Mouse (Mus musculus): Measurements from ENCODE around the gene Wnt2.

The Wnt2 gene

DNA sequence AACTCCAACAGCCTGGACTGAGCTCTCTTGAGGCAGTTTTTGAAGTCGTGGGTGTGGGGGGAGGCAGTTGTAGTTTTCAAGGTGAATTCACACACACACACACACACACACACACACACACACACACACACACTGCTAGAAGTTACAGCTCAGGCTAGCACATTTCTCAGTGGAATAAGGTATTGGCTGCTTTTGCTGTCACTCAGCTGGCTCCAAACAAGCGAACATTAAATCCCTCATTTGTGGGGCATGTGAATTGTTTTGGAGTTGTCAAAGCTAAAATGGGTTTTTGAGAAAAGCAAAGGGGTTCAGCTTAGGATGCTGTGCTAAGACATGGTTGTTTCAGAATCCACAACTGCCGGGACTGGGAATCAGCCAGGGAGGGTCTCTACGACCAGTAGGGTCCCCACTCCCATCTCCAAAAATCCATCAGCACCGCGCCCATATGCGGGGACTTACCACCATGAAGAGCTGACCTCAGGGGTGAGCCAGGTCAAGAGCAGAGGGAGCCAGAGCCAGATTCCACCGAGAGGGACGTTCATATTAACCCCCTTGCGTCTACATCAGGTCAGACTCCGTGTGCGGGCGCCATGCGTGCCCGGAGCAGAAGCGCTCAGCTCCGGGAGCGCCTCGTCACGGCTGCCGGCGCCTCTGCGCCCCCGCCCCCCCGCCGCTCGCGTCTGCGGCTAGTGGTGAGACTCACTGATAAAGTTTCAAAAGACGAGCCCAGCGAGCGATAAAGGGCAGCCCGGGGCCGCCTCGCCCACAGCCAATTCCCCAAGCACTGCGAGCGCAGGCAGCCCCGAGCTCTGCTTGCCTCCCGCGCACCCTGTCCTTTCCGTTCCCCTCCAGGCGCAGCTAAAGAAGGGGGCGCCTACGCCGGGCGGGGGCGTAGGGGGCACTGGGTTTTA, at the start of gene Wnt2:
Wnt2 (minus strand) TSS at position 840 of the 911 bp plus-strand sequence.
- peak in 1 of 2 experiments; percentile 19 for DNase-seq (ENCODE audit: low spot score in 2 of 2)

GRCm38 (mm10) chr6:18078615-18079014, 48.2 kb upstream of the Wnt2 start:
- DNase-seq (ENCODE audit: low spot score in 2 of 2): no peak

GRCm38 (mm10) chr6:18076986-18077385, 46.6 kb upstream of the Wnt2 start:
- no peak for DNase-seq (ENCODE audit: low spot score in 2 of 2)

DNA sequence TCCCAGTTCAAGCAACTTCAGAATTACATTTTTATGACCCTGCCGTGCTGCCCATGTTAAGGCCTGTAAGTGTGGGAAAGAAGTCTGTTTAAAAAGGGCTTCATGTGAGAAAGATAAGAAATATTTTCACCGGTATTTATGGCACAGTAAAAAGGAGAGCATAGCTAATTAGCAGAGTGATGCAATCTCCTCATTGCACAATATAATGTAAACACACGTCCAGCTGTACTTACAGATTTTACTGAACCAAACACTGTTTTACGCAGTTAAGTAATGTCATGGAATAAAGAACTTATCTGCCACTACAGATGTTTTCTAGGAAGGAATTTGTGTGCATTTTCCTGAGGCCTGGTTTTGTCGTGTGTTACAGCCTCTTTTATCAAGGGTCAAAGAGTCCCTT, 46.2 kb upstream of the Wnt2 start:
- no peak for DNase-seq (ENCODE audit: low spot score in 2 of 2)

DNA sequence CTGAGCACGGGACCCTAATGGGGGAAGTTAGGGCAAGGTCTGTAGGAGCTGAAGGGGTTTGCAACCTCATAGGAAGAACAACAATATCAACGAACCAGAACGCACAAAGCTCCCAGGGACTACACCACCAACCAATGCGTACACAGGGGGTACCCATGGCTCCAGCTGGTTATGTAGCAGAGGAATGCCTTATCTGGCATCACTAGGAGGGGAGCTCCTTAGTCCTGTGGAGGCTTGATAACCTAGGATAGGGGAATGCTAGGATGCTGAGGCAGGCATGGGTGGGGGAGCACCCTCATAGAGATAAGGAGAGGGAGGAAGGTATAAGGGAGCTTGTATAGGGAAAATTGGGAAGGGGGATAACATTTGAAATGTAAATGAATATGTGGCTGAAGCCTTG, 27.5 kb upstream of the Wnt2 start:
- DNase-seq (ENCODE audit: low spot score in 2 of 2): no peak

GRCm38 (mm10) chr6:18051702-18052101, 21.3 kb upstream of the Wnt2 start:
- DNase-seq (ENCODE audit: low spot score in 2 of 2): no peak

- DNase-seq (ENCODE audit: low spot score in 2 of 2): no peak
These were observed 13.9 kb upstream of the Wnt2 start for GRCm38 (mm10) chr6:18044299-18044698.

GRCm38 (mm10) chr6:18043172-18043571, 12.8 kb upstream of the Wnt2 start:
- no peak for DNase-seq (ENCODE audit: low spot score in 2 of 2)

DNA sequence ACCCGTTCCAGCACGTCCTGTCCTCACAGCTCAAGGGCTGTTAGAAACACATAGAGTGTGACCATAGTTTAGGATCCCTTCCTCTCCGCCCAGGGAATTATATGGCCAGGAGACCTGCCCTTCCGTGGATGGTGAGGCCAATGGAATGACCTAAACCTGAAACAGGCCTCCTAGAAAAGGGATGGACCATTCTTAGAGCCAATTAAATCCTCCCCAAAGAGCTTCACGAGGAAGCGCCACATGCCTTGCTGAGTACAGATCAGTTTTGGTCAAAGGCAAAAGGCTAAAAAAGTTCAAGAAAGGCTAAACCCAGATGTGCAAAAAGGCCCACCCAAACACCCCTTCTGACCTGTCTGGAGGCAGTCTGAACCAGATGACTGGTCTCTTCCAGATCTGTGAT, 1.9 kb upstream of the Wnt2 start:
- no peak for DNase-seq (ENCODE audit: low spot score in 2 of 2)

- DNase-seq (ENCODE audit: low spot score in 2 of 2): peak in 1 of 2 experiments; percentile 32
These were observed 1.2 kb upstream of the Wnt2 start for GRCm38 (mm10) chr6:18031509-18032010.

- DNase-seq (ENCODE audit: low spot score in 2 of 2): no peak
These were observed 603 bp upstream of the Wnt2 start for GRCm38 (mm10) chr6:18030868-18031508.

DNA sequence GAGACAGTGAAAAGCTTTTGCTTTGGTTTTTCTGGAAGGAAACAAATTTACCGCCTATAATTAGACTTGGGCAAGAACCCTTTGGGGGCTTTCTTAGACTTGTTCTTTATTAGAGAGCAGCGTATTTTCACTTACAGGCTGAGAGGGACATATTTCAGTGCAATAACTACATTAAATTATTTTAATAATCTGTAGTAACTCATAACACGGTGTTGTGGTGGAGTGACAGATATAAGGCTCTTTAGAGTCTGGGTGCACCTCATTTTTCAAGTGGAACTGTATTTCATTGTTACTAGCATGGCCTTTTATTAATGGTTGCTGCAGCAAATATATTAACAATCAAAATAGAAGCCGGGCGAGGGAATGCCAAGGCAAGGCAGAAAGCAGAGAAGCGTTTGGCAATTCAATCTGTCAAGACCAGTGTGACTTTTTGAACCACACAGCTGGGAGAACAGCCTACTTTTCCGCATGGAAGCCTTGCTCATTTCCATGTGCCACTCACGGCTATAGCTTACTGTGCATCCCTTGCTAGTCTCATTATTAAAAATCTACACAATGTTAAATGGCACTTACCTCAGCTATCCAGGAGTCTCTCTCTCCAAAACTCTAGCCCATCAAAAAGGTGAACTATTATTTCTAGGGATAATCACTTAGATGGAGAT, 6.1 kb downstream of the Wnt2 start:
- no peak for DNase-seq (ENCODE audit: low spot score in 2 of 2)

DNA sequence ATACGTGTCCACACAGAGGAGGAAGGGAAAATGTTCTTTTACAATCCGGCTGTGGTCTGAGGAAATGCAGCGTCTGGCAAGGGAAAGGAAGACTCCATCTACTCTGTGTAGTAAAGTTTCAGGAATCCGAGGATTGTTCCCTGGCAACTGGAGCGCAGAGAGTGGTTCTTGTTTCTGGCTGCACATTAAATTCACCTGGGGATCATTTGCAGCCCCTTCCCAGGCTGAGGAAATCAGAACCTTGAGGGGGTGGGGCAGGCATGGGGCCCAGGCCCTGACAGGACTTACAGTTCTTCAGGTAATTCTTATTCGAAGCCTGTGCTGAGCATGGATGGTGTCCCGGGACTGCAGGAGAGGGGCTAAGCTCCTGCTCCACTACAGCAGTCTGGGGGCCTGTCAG, 17.0 kb downstream of the Wnt2 start:
- no peak for DNase-seq (ENCODE audit: low spot score in 2 of 2)

- DNase-seq (ENCODE audit: low spot score in 2 of 2): no peak
These were observed 23.0 kb downstream of the Wnt2 start for GRCm38 (mm10) chr6:18007356-18007755.

- DNase-seq (ENCODE audit: low spot score in 2 of 2): no peak
These were observed 28.3 kb downstream of the Wnt2 start for GRCm38 (mm10) chr6:18002065-18002464.

DNA sequence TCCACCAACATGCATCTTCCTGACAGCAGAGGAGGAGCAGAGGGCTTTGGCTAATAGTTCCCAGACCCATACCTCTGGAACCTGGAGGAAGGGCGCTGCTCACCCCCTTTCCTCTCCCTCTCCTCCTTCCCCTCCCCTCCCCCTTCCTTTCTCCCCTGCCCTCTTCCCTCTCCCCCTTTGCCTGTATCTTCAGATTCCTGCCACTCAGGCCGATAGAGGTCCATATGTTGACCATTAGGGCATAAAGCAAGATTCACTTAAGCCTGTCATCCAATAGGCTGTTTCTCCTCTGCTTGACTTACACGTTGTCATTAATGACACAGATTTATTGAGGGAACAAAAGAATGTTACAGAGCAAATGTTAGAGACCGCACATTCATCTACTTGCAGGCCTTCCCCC, 31.9 kb downstream of the Wnt2 start:
- no peak for DNase-seq (ENCODE audit: low spot score in 2 of 2)

- DNase-seq (ENCODE audit: low spot score in 2 of 2): no peak
These were observed 35.2 kb downstream of the Wnt2 start for GRCm38 (mm10) chr6:17994956-17995790.

DNA sequence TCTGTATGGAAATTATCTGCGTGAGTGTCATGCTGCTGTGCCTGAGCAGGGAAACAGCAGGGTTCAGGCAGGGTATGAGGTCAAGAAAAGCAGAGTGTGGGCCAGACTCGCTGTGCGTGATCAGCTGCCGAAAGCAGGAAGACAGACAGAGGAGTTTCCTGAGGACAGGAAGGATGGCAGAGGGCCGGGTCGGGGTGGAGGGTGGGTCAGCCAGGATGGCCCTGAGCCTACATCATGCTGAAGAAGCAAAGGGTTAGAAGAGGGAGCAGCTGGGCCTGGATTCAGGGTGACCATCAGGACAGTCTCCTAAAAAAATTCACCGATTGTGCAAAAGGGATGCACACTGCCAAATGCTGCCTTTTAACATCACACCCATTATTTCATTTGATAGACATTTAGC, 38.8 kb downstream of the Wnt2 start:
- DNase-seq (ENCODE audit: low spot score in 2 of 2): no peak

DNA sequence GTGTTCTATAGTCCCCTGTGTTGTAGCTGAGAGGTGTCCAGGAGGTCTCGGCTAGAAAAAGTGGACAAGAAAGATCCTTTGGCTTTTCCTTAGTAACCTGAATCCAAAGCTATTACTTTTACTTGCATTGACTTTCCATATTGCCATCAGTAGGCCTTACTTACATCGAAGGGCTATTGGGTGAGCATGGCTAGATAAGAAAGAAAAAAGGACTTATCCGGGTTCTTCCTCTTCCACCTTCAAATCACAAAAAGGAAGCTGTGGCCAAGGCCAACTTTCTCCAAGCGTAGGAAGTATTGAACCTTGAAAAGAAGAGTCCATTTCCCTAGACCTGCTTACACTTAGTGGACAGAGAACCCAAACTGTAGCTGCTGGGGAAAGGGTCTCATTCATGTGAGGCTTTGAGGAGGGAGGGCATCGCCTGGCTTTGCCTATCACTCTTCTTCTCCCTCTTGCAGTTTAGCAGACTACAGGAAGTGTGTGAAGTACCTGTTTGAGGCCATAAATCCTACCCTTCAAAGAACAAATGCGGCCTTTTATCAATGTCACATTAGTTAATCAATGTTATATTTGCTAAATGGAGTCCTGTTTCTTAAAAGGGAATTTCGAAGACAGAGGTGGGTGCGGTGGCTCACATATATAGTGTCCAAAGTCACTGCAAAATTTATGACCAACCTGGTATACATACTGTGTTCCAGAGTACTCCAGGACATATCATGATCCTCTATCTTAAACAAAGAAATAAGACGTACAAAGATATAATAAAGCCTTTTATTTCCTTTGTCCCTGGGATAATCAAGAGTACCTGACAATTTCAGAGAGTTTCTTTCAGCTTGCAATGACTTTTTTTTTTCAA, 40.0 kb downstream of the Wnt2 start:
- no peak for DNase-seq (ENCODE audit: low spot score in 2 of 2)

DNA sequence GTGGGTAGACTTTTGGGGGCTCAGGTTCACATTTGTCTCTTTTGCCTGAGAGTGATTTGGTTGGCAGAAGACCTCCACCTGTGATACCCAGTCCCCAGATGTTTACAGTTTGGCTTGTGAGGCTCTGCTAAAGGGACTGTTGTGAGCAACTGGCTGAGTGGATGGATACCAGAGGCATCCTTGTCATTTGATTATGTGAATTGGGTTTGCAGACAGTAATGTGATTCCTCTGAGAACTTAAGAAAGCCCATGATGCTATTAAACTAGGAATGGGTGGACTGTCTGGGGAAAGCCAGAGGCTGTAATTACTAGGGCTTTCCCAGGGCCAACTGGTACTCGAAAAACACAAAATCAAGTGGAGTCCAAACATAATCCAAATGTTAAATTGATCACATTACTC, 51.0 kb downstream of the Wnt2 start:
- DNase-seq (ENCODE audit: low spot score in 2 of 2): no peak

GRCm38 (mm10) chr6:17978881-17979280, 51.5 kb downstream of the Wnt2 start:
- DNase-seq (ENCODE audit: low spot score in 2 of 2): no peak
